Mouse (Mus musculus): ENCODE measurements around the gene Msln. TPM values are rescaled to one million over a fixed set of nuclear protein-coding genes. Genes with fewer than 3 reads are reported as not detected.

Msln gene
- total and polyA plus RNA-seq, 3 experiments: not detected

- Histone ChIP-seq H3K27ac (ENCODE audit: insufficient read depth, low read depth) (no peak overlapping the region), H3K4me3 (replicated peaks in 1 of 3; ENCODE audit: low read depth in 2 of 3, low read length in 2 of 3, poor library complexity in 1 of 3) (no peak overlapping the region), H3K4me2 (ENCODE audit: insufficient read depth, low read depth, poor library complexity, severe bottlenecking) (no peak overlapping the region), H3K4me1 (ENCODE audit: control insufficient read depth in 1 of 2, insufficient read depth in 2 of 2) (peaks cover 11 to 16% of the 10 kb centered on the region in 2 experiments), H3K9me3 (replicated peaks; ENCODE audit: low read length) (no peaks in the 10 kb centered on the region), H3K9ac (ENCODE audit: insufficient read depth, low read depth) (no peak overlapping the region), H3K27me3 (replicated peaks) (no peaks in the 10 kb centered on the region), H3K36me3 (replicated peaks in 1 of 2; ENCODE audit: control insufficient read depth in 1 of 2, insufficient read depth in 1 of 2, low read length in 1 of 2) (peaks cover 73 to 79% of the 10 kb centered on the region in 2 experiments), H3K79me2 (replicated peaks; ENCODE audit: control insufficient read depth, extremely low read depth, insufficient read depth, poor library complexity, severe bottlenecking) (no peaks in the 10 kb centered on the region)
- DNase-seq (ENCODE audit: extremely low read depth): no peak
- dilution Hi-C loops (cut with MboI; ENCODE audit: extremely low pct_ligation_motif_present, extremely low pct_unique_long_range_greater_than_20kb, low sequenced_read_pairs): no loop called here
- no peak for TF ChIP-seq MXI1 (IDR thresholded peaks at IDR 0.05; ENCODE audit: low read depth, low read length)
- TF ChIP-seq CTCF (conservative IDR thresholded peaks at IDR 0.05 in 1 of 2, IDR thresholded peaks at IDR 0.05 in 1 of 2; ENCODE audit: low read depth in 2 of 2, low read length in 2 of 2): no peak
- no peak for TF ChIP-seq CHD1 (IDR thresholded peaks at IDR 0.05; ENCODE audit: low read depth, low read length)
- no peak for TF ChIP-seq MAX (IDR thresholded peaks at IDR 0.05; ENCODE audit: low read length)
- TF ChIP-seq MAFK (IDR thresholded peaks at IDR 0.05; ENCODE audit: insufficient replicate concordance, low read length): no peak
- TF ChIP-seq NRF1 (IDR thresholded peaks at IDR 0.05; ENCODE audit: low read depth, low read length): no peak
- TF ChIP-seq UBTF (IDR thresholded peaks at IDR 0.05; ENCODE audit: low read depth, low read length): no peak
- no peak for TF ChIP-seq JUN (IDR thresholded peaks at IDR 0.05; ENCODE audit: insufficient read depth, low read depth, low read length)
- TF ChIP-seq TBP (conservative IDR thresholded peaks at IDR 0.05; ENCODE audit: low read depth, low read length): no peak
- no peak for TF ChIP-seq NELFE (IDR thresholded peaks at IDR 0.05; ENCODE audit: low read depth, low read length)
- no peak for TF ChIP-seq MEF2A (IDR thresholded peaks at IDR 0.05; ENCODE audit: borderline replicate concordance, low read depth, low read length)
- TF ChIP-seq MAZ (IDR thresholded peaks at IDR 0.05; ENCODE audit: low read depth, low read length): no peak
- no peak for TF ChIP-seq KAT2A (IDR thresholded peaks at IDR 0.05; ENCODE audit: insufficient replicate concordance, low read length)
- no peak for TF ChIP-seq USF2 (conservative IDR thresholded peaks at IDR 0.05; ENCODE audit: low read depth, low read length)
- TF ChIP-seq JUND (conservative IDR thresholded peaks at IDR 0.05; ENCODE audit: low read depth, low read length): no peak
- in situ Hi-C loops (cut with MboI; ENCODE audit: low pct_ligation_motif_present, low pct_unique_long_range_greater_than_20kb, low sequenced_read_pairs): no loop called here
These were observed 27.2 kb upstream of the Msln start for GRCm38 (mm10) chr17:25781339-25781738.

DNA sequence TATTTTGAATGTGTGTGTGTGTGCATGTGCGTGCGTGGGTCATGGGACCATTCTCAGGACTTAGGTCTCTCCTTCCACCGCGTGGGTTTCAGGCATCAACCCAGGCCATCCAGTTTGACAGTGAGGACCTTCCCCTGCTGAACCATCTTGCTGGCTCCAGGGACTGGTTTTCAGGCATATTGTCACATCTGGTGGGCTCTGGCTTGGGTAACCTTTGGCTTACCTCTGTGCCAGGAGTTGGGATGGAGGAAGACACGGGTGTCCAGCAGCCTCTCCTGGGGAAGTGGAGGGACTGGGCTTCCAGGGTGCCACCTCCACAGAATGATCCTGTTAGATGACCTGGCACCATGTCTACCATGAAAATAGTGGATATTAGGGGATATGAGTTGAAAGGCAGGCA, 23.8 kb upstream of the Msln start:
- in situ Hi-C loops (cut with MboI; ENCODE audit: low pct_ligation_motif_present, low pct_unique_long_range_greater_than_20kb, low sequenced_read_pairs): no loop called here
- peaks cover 2% of the 10 kb centered on the region for H3K27me3 ChIP-seq (replicated peaks)

More for the DNA sequence above, 23.8 kb upstream of the Msln start:
- dilution Hi-C loops (cut with MboI; ENCODE audit: extremely low pct_ligation_motif_present, extremely low pct_unique_long_range_greater_than_20kb, low sequenced_read_pairs): no loop called here
- Histone ChIP-seq H3K9me3 (replicated peaks; ENCODE audit: low read length) (no peaks in the 10 kb centered on the region), H3K4me1 (ENCODE audit: control insufficient read depth in 1 of 2, insufficient read depth in 2 of 2) (peaks cover 6 to 18% of the 10 kb centered on the region in 2 experiments; a peak in 3 of 4 replicates), H3K9ac (ENCODE audit: insufficient read depth, low read depth) (no peak overlapping the region), H3K36me3 (replicated peaks in 1 of 2; ENCODE audit: control insufficient read depth in 1 of 2, insufficient read depth in 1 of 2, low read length in 1 of 2) (peaks cover 58 to 74% of the 10 kb centered on the region in 2 experiments), H3K79me2 (replicated peaks; ENCODE audit: control insufficient read depth, extremely low read depth, insufficient read depth, poor library complexity, severe bottlenecking) (0 out of 2 replicates have a peak, but pooled peaks cover 3% of the 10 kb centered on the region), H3K27ac (ENCODE audit: insufficient read depth, low read depth) (no peak overlapping the region), H3K4me3 (replicated peaks in 1 of 3; ENCODE audit: low read depth in 2 of 3, low read length in 2 of 3, poor library complexity in 1 of 3) (no peak overlapping the region), H3K4me2 (ENCODE audit: insufficient read depth, low read depth, poor library complexity, severe bottlenecking) (no peak overlapping the region)
- no peak for TF ChIP-seq MYC (IDR thresholded peaks at IDR 0.05; ENCODE audit: low read depth, low read length)
- TF ChIP-seq RAD21 (IDR thresholded peaks at IDR 0.05; ENCODE audit: low read depth, low read length): no peak
- DNase-seq (ENCODE audit: extremely low read depth): no peak

Data from CH12.LX (cell line).